ENCODE assay signal across 8 mouse cellular contexts in genomic region chr12:52097650-52098070, GRCm38 (mm10). TPM values are rescaled to one million over a fixed set of nuclear protein-coding genes. Genes with fewer than 3 reads are reported as not detected.
DNase-seq lines count a peak whose midpoint lies in the region; ATAC-seq lines count a peak whose summit lies in the region.

Gene Nubpl (plus strand): TSS chr12:52097737.

- WGBS in heart, embryonic 14.5 days: under 1% methylated on average over 32 of the region's 32 CpGs
- WGBS in liver, embryonic 13.5 days (ENCODE audit: insufficient replicate concordance): under 1% methylated on average over 32 of the region's 32 CpGs
- WGBS in stomach, embryonic 16.5 days: under 1% methylated on average over 32 of the region's 32 CpGs

- peak within 1 kb of the TSS; percentile 92 to 99 for H3K4me3 ChIP-seq in heart, embryonic 14.5 days (ENCODE audit: control insufficient read depth in 1 of 2, insufficient read depth in 1 of 2, low read depth in 1 of 2, low read length in 2 of 2)
- peak within 1 kb of the TSS; percentile 83 for H3K4me3 ChIP-seq in liver, embryonic 13.5 days (replicated peaks)
- H3K4me3 ChIP-seq in stomach, embryonic 16.5 days (replicated peaks; ENCODE audit: low read length): peak within 1 kb of the TSS; percentile 96

- H3K27me3 ChIP-seq in heart, embryonic 14.5 days (ENCODE audit: control insufficient read depth, insufficient read depth, low read length): no peaks in the 10 kb centered on the region
- no peaks in the 10 kb centered on the region for H3K27me3 ChIP-seq in liver, embryonic 13.5 days
- no peaks in the 10 kb centered on the region for H3K27me3 ChIP-seq in stomach, embryonic 16.5 days (ENCODE audit: control insufficient read depth, insufficient read depth, low read length)

- H3K27ac ChIP-seq in heart, embryonic 14.5 days (replicated peaks in 1 of 2; ENCODE audit: control insufficient read depth in 1 of 2, insufficient read depth in 1 of 2, low read depth in 2 of 2, low read length in 2 of 2): peak within 1 kb of the TSS; percentile 52 to 65; a peak in 3 of 4 replicates
- no peak within 1 kb of the TSS for H3K27ac ChIP-seq in liver, embryonic 13.5 days
- peak within 1 kb of the TSS; percentile 46; the same call in 1 of the 2 replicates for H3K27ac ChIP-seq in stomach, embryonic 16.5 days (ENCODE audit: low read length)

- ATAC-seq in CD4-positive, CD25-positive, alpha-beta regulatory T cell, adult 4 months: peak; percentile 100
- peak; percentile 85 for ATAC-seq in heart, embryonic 14.5 days (ENCODE audit: insufficient number of reproducible peaks, insufficient read depth, low FRiP score, low read depth)
- ATAC-seq in liver, embryonic 13.5 days (ENCODE audit: low read depth): peak; percentile 95
- peak; percentile 96 for ATAC-seq in stomach, embryonic 16.5 days (ENCODE audit: insufficient read depth, low FRiP score)

- no peaks in the 10 kb centered on the region for H3K36me3 ChIP-seq in heart, embryonic 14.5 days (ENCODE audit: control insufficient read depth, insufficient read depth, low read length)
- no peaks in the 10 kb centered on the region for H3K36me3 ChIP-seq in liver, embryonic 13.5 days
- no peaks in the 10 kb centered on the region for H3K36me3 ChIP-seq in stomach, embryonic 16.5 days (ENCODE audit: control insufficient read depth, insufficient read depth, low read length)

- H3K4me1 ChIP-seq in heart, embryonic 14.5 days (ENCODE audit: control insufficient read depth in 2 of 2, insufficient read depth in 2 of 2, low read length in 2 of 2): peaks cover 0 to 3% of the 10 kb centered on the region in 2 experiments; a peak in 2 of 4 replicates
- peaks cover 6% of the 10 kb centered on the region for H3K4me1 ChIP-seq in liver, embryonic 13.5 days (replicated peaks)
- H3K4me1 ChIP-seq in stomach, embryonic 16.5 days (ENCODE audit: control insufficient read depth, insufficient read depth, low read length): 0 out of 2 replicates have a peak, but pooled peaks cover 2% of the 10 kb centered on the region

- peak within 1 kb of the TSS; percentile 91 for H3K9ac ChIP-seq in heart, embryonic 14.5 days (ENCODE audit: low read length)
- H3K9ac ChIP-seq in liver, embryonic 13.5 days: peak within 1 kb of the TSS; percentile 80
- peak within 1 kb of the TSS; percentile 95 for H3K9ac ChIP-seq in stomach, embryonic 16.5 days (ENCODE audit: low read length)

- no peaks in the 10 kb centered on the region for H3K9me3 ChIP-seq in heart, embryonic 14.5 days (ENCODE audit: control insufficient read depth, low read length)
- no peaks in the 10 kb centered on the region for H3K9me3 ChIP-seq in liver, embryonic 13.5 days (replicated peaks)
- H3K9me3 ChIP-seq in stomach, embryonic 16.5 days (replicated peaks; ENCODE audit: control insufficient read depth, low read length): no peaks in the 10 kb centered on the region

- DNase-seq in c-Kit-negative CD71-positive TER-119-positive erythroid progenitor cells, embryonic 14.5 days (ENCODE audit: low read depth, low spot score): peak; percentile 69
- peak; percentile 81 for DNase-seq in fibroblast of lung, adult 2 months (ENCODE audit: low read depth)
- DNase-seq in kidney, postnatal 14 days: peak; percentile 96
- DNase-seq in liver, embryonic 13.5 days: peak; percentile 82
- peak; percentile 98 for DNase-seq in neural tube, embryonic 10.5 days (ENCODE audit: extremely low spot score, low spot score)

- peak within 1 kb of the TSS; percentile 71 for H3K4me2 ChIP-seq in heart, embryonic 14.5 days (ENCODE audit: low read length)
- H3K4me2 ChIP-seq in liver, embryonic 13.5 days: peak within 1 kb of the TSS; percentile 69
- H3K4me2 ChIP-seq in stomach, embryonic 16.5 days (ENCODE audit: low read depth, low read length): peak within 1 kb of the TSS; percentile 62

RNA-seq across cellular contexts. Expression of gene Nubpl, which starts in this region (rescaled TPM):
- polyA plus RNA-seq in CD4-positive, CD25-positive, alpha-beta regulatory T cell, adult 4 months (2017; shearing (Covaris generic)): 1 to 10 TPM; 6.1 to 6.5 TPM
- polyA plus RNA-seq in heart, embryonic 14.5 days (2014; fragmentation: Nextera tagmentation; extraction: Ambion mirVana): 12.3 and 13.1 TPM in 2 replicates
- 6.2 and 6.3 TPM in 2 replicates for polyA plus RNA-seq in liver, embryonic 13.5 days (2015; fragmentation: Nextera tagmentation; extraction: Ambion mirVana)
- 9.3 and 9.6 TPM in 2 replicates for polyA plus RNA-seq in stomach, embryonic 16.5 days (2015; fragmentation: Nextera tagmentation; extraction: Ambion mirVana)
